Mouse (Mus musculus) 3134 (cell line): ENCODE data around the gene Dact2.

Experiments
- DNase-seq: peaks from one replicate; pipeline ENCODE4 v3.0.0-alpha.2; 2011; ENCODE audit warnings: low spot score; ENCODE audit not compliant: insufficient read length; ENCODE audit errors: extremely low read depth

The Dact2 gene

GRCm38 (mm10) chr17:14213976-14214529 lies 9.9 kb upstream of the Dact2 start:
- no peak for DNase-seq

- peak; percentile 56 for DNase-seq
Measured at GRCm38 (mm10) chr17:14212796-14213195, 8.7 kb upstream of the Dact2 start.

- DNase-seq: no peak
Measured at GRCm38 (mm10) chr17:14207093-14207561, 3.0 kb upstream of the Dact2 start.

GRCm38 (mm10) chr17:14206062-14206461 lies 2.0 kb upstream of the Dact2 start:
- peak; percentile 65 for DNase-seq

- DNase-seq: no peak
Measured at GRCm38 (mm10) chr17:14205236-14205635, 1.1 kb upstream of the Dact2 start.

GRCm38 (mm10) chr17:14203121-14203941 lies 773 bp downstream of the Dact2 start:
- DNase-seq: peak; percentile 91

GRCm38 (mm10) chr17:14202291-14203030 lies 1.6 kb downstream of the Dact2 start:
- DNase-seq: peak; percentile 44

- no peak for DNase-seq
Measured at GRCm38 (mm10) chr17:14201281-14201787, 2.8 kb downstream of the Dact2 start.

- no peak for DNase-seq
Measured at GRCm38 (mm10) chr17:14200206-14200605, 3.9 kb downstream of the Dact2 start.

- no peak for DNase-seq
Measured at GRCm38 (mm10) chr17:14199621-14200020, 4.5 kb downstream of the Dact2 start.

- no peak for DNase-seq
Measured at GRCm38 (mm10) chr17:14192924-14193323, 11.2 kb downstream of the Dact2 start.

- no peak for DNase-seq
Measured at GRCm38 (mm10) chr17:14192432-14192831, 11.7 kb downstream of the Dact2 start.

GRCm38 (mm10) chr17:14188455-14188854 lies 15.6 kb downstream of the Dact2 start:
- DNase-seq: no peak

- no peak for DNase-seq
Measured at GRCm38 (mm10) chr17:14187096-14187495, 17.0 kb downstream of the Dact2 start.

GRCm38 (mm10) chr17:14186176-14186575 lies 17.9 kb downstream of the Dact2 start:
- peak; percentile 77 for DNase-seq

- peak; percentile 62 for DNase-seq
Measured at GRCm38 (mm10) chr17:14184192-14184814, 19.8 kb downstream of the Dact2 start.

- DNase-seq: peak; percentile 64
Measured at GRCm38 (mm10) chr17:14183717-14184116, 20.4 kb downstream of the Dact2 start.

- DNase-seq: no peak
Measured at GRCm38 (mm10) chr17:14182860-14183259, 21.2 kb downstream of the Dact2 start.

- no peak for DNase-seq
Measured at GRCm38 (mm10) chr17:14178911-14179310, 25.2 kb downstream of the Dact2 start.

- DNase-seq: no peak
Measured at GRCm38 (mm10) chr17:14178475-14178874, 25.6 kb downstream of the Dact2 start.

GRCm38 (mm10) chr17:14178049-14178448 lies 26.1 kb downstream of the Dact2 start:
- DNase-seq: no peak
